Mouse (Mus musculus) ES-E14 (cell line): Measurements from ENCODE around the gene Chp1.

ENCODE experiments used
- CHD2 ChIP-seq: IDR thresholded peaks from 2 replicates; pipeline ENCODE4 v1.6.1; 2014; ENCODE audit warnings: mild to moderate bottlenecking, low read depth, low read length, inconsistent platforms
- HCFC1 ChIP-seq: IDR thresholded peaks from 2 replicates; pipeline ENCODE4 v1.6.1; 2012; ENCODE audit warnings: low read length, inconsistent platforms, borderline replicate concordance; ENCODE audit not compliant: insufficient read depth
- MAFK ChIP-seq: IDR thresholded peaks from 2 replicates; pipeline ENCODE4 v1.6.1; 2014; ENCODE audit warnings: mild to moderate bottlenecking, low read depth, low read length, inconsistent platforms; ENCODE audit not compliant: insufficient read depth
- ZC3H11A ChIP-seq: IDR thresholded peaks from 2 replicates; pipeline ENCODE4 v1.6.1; 2012; ENCODE audit warnings: low read depth, mild to moderate bottlenecking, inconsistent platforms, low read length, borderline replicate concordance
- ZNF384 ChIP-seq: IDR thresholded peaks from 2 replicates; pipeline ENCODE4 v1.6.1; 2012; ENCODE audit warnings: low read depth, low read length, inconsistent platforms

DNA sequence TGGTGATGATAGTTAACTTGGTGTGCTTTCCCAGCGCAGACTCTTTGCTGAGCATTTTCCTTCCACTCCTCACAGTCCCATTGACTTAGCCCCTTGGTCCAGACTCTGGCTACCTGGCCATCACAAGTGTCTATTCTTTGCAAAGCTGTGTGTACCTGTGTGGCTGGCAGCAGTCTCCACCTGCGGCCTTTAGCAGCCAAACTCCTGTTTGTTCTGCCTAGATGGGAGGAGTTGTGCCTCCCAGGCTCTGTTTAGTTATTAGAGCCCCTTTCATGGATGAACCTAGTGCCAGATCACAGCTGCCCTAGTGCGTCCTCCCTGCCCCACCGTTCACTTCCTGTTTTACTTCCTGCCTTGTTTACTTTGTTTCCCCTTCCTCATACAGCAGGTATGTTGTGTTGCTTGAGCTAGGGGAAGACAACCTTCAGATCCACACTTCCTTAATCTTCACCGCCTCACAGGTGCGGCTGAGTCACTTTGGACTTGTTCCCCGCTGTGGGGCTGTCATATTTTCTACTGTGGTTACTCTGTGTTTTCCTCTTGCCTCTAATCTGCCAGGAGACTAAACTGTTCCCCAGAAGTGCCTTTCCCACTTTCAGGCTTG lies 11.3 kb downstream of the Chp1 start:
- TF ChIP-seq ZNF384 (no peak), MAFK (no peak), CHD2 (no peak), HCFC1 (no peak), ZC3H11A (no peak)
